In genomic region chr19:44834218-44835041, GRCm38 (mm10) we compare ENCODE assay signal across 15 mouse cellular contexts.
DNase-seq lines count a peak whose midpoint lies in the region; ATAC-seq and TF ChIP-seq lines count a peak whose summit lies in the region.
"Had no signal": no experiment of that assay in that cellular context is flagged by ENCODE, and none has a peak within 500 bp of the region (broad histone marks: within the 10 kb centered on the region; RNA-seq: fewer than 3 reads in every experiment).

No protein-coding gene starts in this region.

- TF ChIP-seq CTCF in hindbrain, postnatal 0 days (IDR thresholded peaks at IDR 0.05; ENCODE audit: low read depth): no peak

- H3K36me3 ChIP-seq in hindbrain, embryonic 11.5 days (ENCODE audit: control insufficient read depth, insufficient read depth, low read length): no peaks in the 10 kb centered on the region
- H3K36me3 ChIP-seq in hindbrain, embryonic 10.5 days: no peaks in the 10 kb centered on the region
- no peaks in the 10 kb centered on the region for H3K36me3 ChIP-seq in hindbrain, postnatal 0 days (ENCODE audit: insufficient read depth, low read length)
- no peaks in the 10 kb centered on the region for H3K36me3 ChIP-seq in neural tube, embryonic 14.5 days (ENCODE audit: control insufficient read depth, insufficient read depth, low read length)
- H3K36me3 ChIP-seq: embryonic facial prominence, embryonic 15.5 days; liver, embryonic 15.5 days had no signal

- H3K9ac ChIP-seq in hindbrain, embryonic 11.5 days (ENCODE audit: low read depth, low read length): no peak overlapping the region
- no peak overlapping the region for H3K9ac ChIP-seq in hindbrain, postnatal 0 days (replicated peaks; ENCODE audit: low read length)
- H3K9ac ChIP-seq in neural tube, embryonic 14.5 days (replicated peaks; ENCODE audit: low read depth, low read length): no peak overlapping the region
- H3K9ac ChIP-seq: embryonic facial prominence, embryonic 15.5 days; forebrain, embryonic 13.5 days; liver, embryonic 15.5 days had no signal

- DNase-seq in hindbrain, embryonic 11.5 days (ENCODE audit: low spot score): peak; percentile 36
- no peak for DNase-seq in hindbrain, embryonic 10.5 days (ENCODE audit: low spot score)
- peak; percentile 25 for DNase-seq in hindbrain, postnatal 0 days (ENCODE audit: low spot score)
- DNase-seq in kidney, postnatal 10 days: peak; percentile 28
- DNase-seq in right cerebral cortex, postnatal 10 days (ENCODE audit: low spot score in 2 of 2): no peak
- no peak for DNase-seq in cerebellum, postnatal 10 days
- no peak for DNase-seq in cerebellum, adult 11 months
- DNase-seq: adrenal gland, adult 2 months; left cerebral cortex, postnatal 4 days; lung, postnatal 4 days; right cerebral cortex, postnatal 4 days had no signal

- 11% methylated on average over 11 of the region's 11 CpGs for WGBS in hindbrain, embryonic 11.5 days
- 12% methylated on average over 11 of the region's 11 CpGs for WGBS in hindbrain, embryonic 10.5 days
- 17% methylated on average over 11 of the region's 11 CpGs for WGBS in hindbrain, postnatal 0 days
- WGBS in neural tube, embryonic 14.5 days: 5% methylated on average over 11 of the region's 11 CpGs

- ATAC-seq in hindbrain, embryonic 11.5 days (ENCODE audit: low FRiP score): peak; percentile 23; the same call in 1 of the 2 replicates
- peak; percentile 28; the same call in 1 of the 2 replicates for ATAC-seq in hindbrain, postnatal 0 days
- ATAC-seq in neural tube, embryonic 14.5 days (ENCODE audit: low read depth): peak; percentile 53; the same call in 1 of the 2 replicates
- ATAC-seq: forebrain, embryonic 13.5 days had no signal

- H3K27ac ChIP-seq in hindbrain, embryonic 11.5 days (ENCODE audit: low read depth, low read length): 0 out of 2 replicates have a peak overlapping the region, but pooled peaks have one; percentile 1
- no peak overlapping the region for H3K27ac ChIP-seq in hindbrain, embryonic 10.5 days
- H3K27ac ChIP-seq in hindbrain, postnatal 0 days: no peak overlapping the region
- peak overlapping the region; percentile 60 for H3K27ac ChIP-seq in neural tube, embryonic 14.5 days (ENCODE audit: low read depth, low read length)
- H3K27ac ChIP-seq: embryonic facial prominence, embryonic 15.5 days; forebrain, embryonic 13.5 days; liver, embryonic 15.5 days had no signal

- no peak overlapping the region for H3K4me2 ChIP-seq in hindbrain, embryonic 11.5 days (replicated peaks; ENCODE audit: low read depth, low read length)
- H3K4me2 ChIP-seq in hindbrain, postnatal 0 days (ENCODE audit: low read depth, low read length): no peak overlapping the region
- H3K4me2 ChIP-seq in neural tube, embryonic 14.5 days (ENCODE audit: low read depth, low read length): no peak overlapping the region
- H3K4me2 ChIP-seq: liver, embryonic 15.5 days had no signal

- no peak overlapping the region for H3K4me3 ChIP-seq in hindbrain, embryonic 11.5 days (ENCODE audit: low read depth, low read length)
- no peak overlapping the region for H3K4me3 ChIP-seq in hindbrain, embryonic 10.5 days
- H3K4me3 ChIP-seq in hindbrain, postnatal 0 days (ENCODE audit: low read length): no peak overlapping the region
- no peak overlapping the region for H3K4me3 ChIP-seq in neural tube, embryonic 14.5 days (ENCODE audit: low read depth, low read length)
- H3K4me3 ChIP-seq: liver, embryonic 15.5 days had no signal

- peaks cover 17% of the 10 kb centered on the region for H3K4me1 ChIP-seq in hindbrain, embryonic 11.5 days (replicated peaks; ENCODE audit: control insufficient read depth, insufficient read depth, low read length)
- peaks cover 54% of the 10 kb centered on the region for H3K4me1 ChIP-seq in hindbrain, embryonic 10.5 days (replicated peaks)
- H3K4me1 ChIP-seq in hindbrain, postnatal 0 days (ENCODE audit: insufficient read depth, low read length): peaks cover 12% of the 10 kb centered on the region
- H3K4me1 ChIP-seq in neural tube, embryonic 14.5 days (ENCODE audit: control insufficient read depth, insufficient read depth, low read length): peaks cover 32% of the 10 kb centered on the region

- H3K9me3 ChIP-seq in hindbrain, embryonic 11.5 days (ENCODE audit: control insufficient read depth, low read length): no peaks in the 10 kb centered on the region
- no peaks in the 10 kb centered on the region for H3K9me3 ChIP-seq in hindbrain, embryonic 10.5 days
- H3K9me3 ChIP-seq in hindbrain, postnatal 0 days (ENCODE audit: low read length): no peaks in the 10 kb centered on the region
- H3K9me3 ChIP-seq in neural tube, embryonic 14.5 days (ENCODE audit: control insufficient read depth, low read length): no peaks in the 10 kb centered on the region
- H3K9me3 ChIP-seq: embryonic facial prominence, embryonic 15.5 days; forebrain, embryonic 13.5 days; liver, embryonic 15.5 days had no signal

- H3K27me3 ChIP-seq in hindbrain, embryonic 11.5 days (ENCODE audit: control insufficient read depth, insufficient read depth, low read length): peaks cover 73% of the 10 kb centered on the region
- peaks cover 88% of the 10 kb centered on the region for H3K27me3 ChIP-seq in hindbrain, embryonic 10.5 days (ENCODE audit: insufficient read depth, poor library complexity, severe bottlenecking)
- H3K27me3 ChIP-seq in hindbrain, postnatal 0 days (ENCODE audit: insufficient read depth, low read length): peaks cover 49% of the 10 kb centered on the region
- H3K27me3 ChIP-seq in neural tube, embryonic 14.5 days (ENCODE audit: control insufficient read depth, insufficient read depth, low read length): peaks cover 39% of the 10 kb centered on the region

Comparison
In these comparisons a context has a peak if more than half of its experiments do, and no peak if none do; other contexts are left out.
1. DNase-seq: peak in hindbrain, embryonic 11.5 days (single experiment), hindbrain, postnatal 0 days (single experiment) and kidney, postnatal 10 days (single experiment); none in hindbrain, embryonic 10.5 days (single experiment), right cerebral cortex, postnatal 10 days (0 of 2), cerebellum, postnatal 10 days (0 of 2) and cerebellum, adult 11 months (single experiment).
2. H3K27ac ChIP-seq: peak in hindbrain, embryonic 11.5 days (single experiment) and neural tube, embryonic 14.5 days (single experiment); none in hindbrain, embryonic 10.5 days (single experiment) and hindbrain, postnatal 0 days (single experiment).
3. Peak in every context shown above with its lines, with median percentiles within 50 percentile points of each other: ATAC-seq.